ENCODE assay signal across 22 mouse cellular contexts in the genomic region with DNA sequence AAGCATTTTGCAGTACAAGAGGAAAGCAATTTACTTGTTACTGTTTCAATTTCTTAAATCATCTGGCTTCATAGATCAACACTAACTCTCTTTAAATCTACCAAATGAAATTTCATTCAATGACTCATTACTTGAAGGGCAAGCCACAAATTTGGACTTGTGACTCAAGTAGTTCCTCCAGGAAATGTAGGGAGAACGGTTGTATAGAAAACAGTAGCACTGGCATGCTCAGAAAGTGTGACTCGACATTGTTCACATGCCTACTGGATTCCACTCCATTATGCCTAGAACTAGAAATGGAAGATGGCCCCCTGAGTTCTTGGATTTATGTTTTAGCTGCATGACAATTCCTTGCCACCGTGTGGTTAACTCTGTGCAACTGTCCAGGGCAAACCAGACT.
DNase-seq lines count a peak whose midpoint lies in the region; ATAC-seq and TF ChIP-seq lines count a peak whose summit lies in the region.
"Had no signal": no experiment of that assay in that cellular context is flagged by ENCODE, and none has a peak within 500 bp of the region (broad histone marks: within the 10 kb centered on the region; RNA-seq: fewer than 3 reads in every experiment).

No protein-coding gene starts in this region.

- no peak overlapping the region for H3K4me2 ChIP-seq in forebrain, embryonic 14.5 days (ENCODE audit: low read length)
- no peak overlapping the region for H3K4me2 ChIP-seq in lung, postnatal 0 days (replicated peaks; ENCODE audit: low read depth, low read length)
- H3K4me2 ChIP-seq: embryonic facial prominence, embryonic 12.5 days; forebrain, embryonic 12.5 days; forebrain, embryonic 15.5 days had no signal

- 79% methylated on average over 3 of the region's 3 CpGs for WGBS in forebrain, embryonic 14.5 days
- 45% methylated on average over 3 of the region's 3 CpGs for WGBS in lung, postnatal 0 days

- H3K9ac ChIP-seq in forebrain, embryonic 14.5 days (ENCODE audit: low read length) = no peak overlapping the region
- H3K9ac ChIP-seq in lung, postnatal 0 days (replicated peaks; ENCODE audit: low read depth) = no peak overlapping the region
- H3K9ac ChIP-seq: embryonic facial prominence, embryonic 12.5 days; forebrain, embryonic 12.5 days; forebrain, embryonic 15.5 days; forebrain, postnatal 0 days had no signal

- no peak overlapping the region for H3K27ac ChIP-seq in forebrain, embryonic 14.5 days (ENCODE audit: low read depth, low read length)
- H3K27ac ChIP-seq in lung, postnatal 0 days (ENCODE audit: low read length) = no peak overlapping the region
- H3K27ac ChIP-seq: embryonic facial prominence, embryonic 10.5 days; embryonic facial prominence, embryonic 12.5 days; forebrain, embryonic 10.5 days; forebrain, embryonic 12.5 days; forebrain, embryonic 15.5 days had no signal

- no peaks in the 10 kb centered on the region for H3K36me3 ChIP-seq in forebrain, embryonic 14.5 days (ENCODE audit: control insufficient read depth, insufficient read depth, low read length)
- no peaks in the 10 kb centered on the region for H3K36me3 ChIP-seq in lung, postnatal 0 days (ENCODE audit: insufficient read depth, low read length)
- H3K36me3 ChIP-seq: embryonic facial prominence, embryonic 10.5 days; embryonic facial prominence, embryonic 12.5 days; forebrain, embryonic 10.5 days; forebrain, embryonic 12.5 days; forebrain, embryonic 15.5 days had no signal

- TF ChIP-seq EP300 in lung, postnatal 0 days (IDR thresholded peaks at IDR 0.05) = no peak

- no peaks in the 10 kb centered on the region for H3K9me3 ChIP-seq in forebrain, embryonic 14.5 days (replicated peaks; ENCODE audit: control insufficient read depth, low read length)
- H3K9me3 ChIP-seq in lung, postnatal 0 days (ENCODE audit: low read length) = no peaks in the 10 kb centered on the region
- H3K9me3 ChIP-seq: embryonic facial prominence, embryonic 10.5 days; embryonic facial prominence, embryonic 12.5 days; forebrain, embryonic 10.5 days; forebrain, embryonic 12.5 days; forebrain, embryonic 15.5 days had no signal

- H3K4me1 ChIP-seq in forebrain, embryonic 14.5 days (ENCODE audit: control insufficient read depth, insufficient read depth, low read length) = no peaks in the 10 kb centered on the region; the same call in 1 of the 2 replicates
- no peaks in the 10 kb centered on the region for H3K4me1 ChIP-seq in lung, postnatal 0 days (ENCODE audit: insufficient read depth, low read depth, low read length)
- H3K4me1 ChIP-seq: embryonic facial prominence, embryonic 12.5 days; forebrain, embryonic 12.5 days; forebrain, embryonic 15.5 days had no signal

- DNase-seq in 416B (ENCODE audit: low read depth) (peak; percentile 10), NIH3T3 (ENCODE audit: low read depth) (peak; percentile 6)
- DNase-seq in brain, adult 2 months (ENCODE audit: low read depth, low spot score) = peak; percentile 20
- DNase-seq in forebrain, embryonic 14.5 days (ENCODE audit: low spot score) = no peak
- DNase-seq in T-cell, adult 2 months (ENCODE audit: low spot score) = no peak
- DNase-seq in layer of hippocampus, adult 11-12 months (ENCODE audit: low spot score) = no peak
- DNase-seq in lung, postnatal 0 days (ENCODE audit: low spot score) = no peak
- DNase-seq: adrenal gland, adult 2 months; adrenal gland, postnatal 10 days; adrenal gland, postnatal 25 days; cerebellum, adult 11-12 months; cerebellum, adult 2 months; cerebellum, adult 9-10 months; cerebellum, postnatal 10 days; cerebellum, postnatal 25 days; forebrain, postnatal 0 days had no signal

- H3K27me3 ChIP-seq in forebrain, embryonic 14.5 days (replicated peaks; ENCODE audit: control insufficient read depth, insufficient read depth, low read length) = no peaks in the 10 kb centered on the region
- H3K27me3 ChIP-seq in lung, postnatal 0 days (replicated peaks; ENCODE audit: insufficient read depth, low read length) = no peaks in the 10 kb centered on the region
- H3K27me3 ChIP-seq: embryonic facial prominence, embryonic 12.5 days; forebrain, embryonic 12.5 days; forebrain, embryonic 15.5 days had no signal

- H3K4me3 ChIP-seq in forebrain, embryonic 14.5 days (ENCODE audit: low read depth, low read length) = no peak overlapping the region
- no peak overlapping the region for H3K4me3 ChIP-seq in lung, postnatal 0 days (ENCODE audit: low read depth, low read length)
- H3K4me3 ChIP-seq: embryonic facial prominence, embryonic 10.5 days; embryonic facial prominence, embryonic 12.5 days; erythroblast, embryonic 14.5 days; forebrain, embryonic 10.5 days; forebrain, embryonic 12.5 days; forebrain, embryonic 15.5 days had no signal

- ATAC-seq in forebrain, embryonic 14.5 days = no peak
- ATAC-seq in lung, postnatal 0 days = no peak
- ATAC-seq: forebrain, embryonic 15.5 days; forebrain, postnatal 0 days had no signal

- no peak for TF ChIP-seq CTCF in lung, postnatal 0 days (IDR thresholded peaks at IDR 0.05)

Comparison
In these comparisons a context has a peak if more than half of its experiments do, and no peak if none do; other contexts are left out.
1. DNase-seq: peak in 416B (single experiment), NIH3T3 (single experiment) and brain, adult 2 months (single experiment); none in forebrain, embryonic 14.5 days (single experiment), T-cell, adult 2 months (single experiment), layer of hippocampus, adult 11-12 months (single experiment) and lung, postnatal 0 days (single experiment).